Mouse (Mus musculus) cerebellum, adult 9-10 months (tissue): ENCODE measurements around the gene Sstr4.

Experiments used
- DNase-seq: peaks from one replicate; pipeline ENCODE4 v3.0.0; 2022

Sstr4 gene

GRCm38 (mm10) chr2:148395131-148396051 is at the start of gene Sstr4:
Sstr4 (plus strand) TSS chr2:148395344.
- no peak for DNase-seq

DNA sequence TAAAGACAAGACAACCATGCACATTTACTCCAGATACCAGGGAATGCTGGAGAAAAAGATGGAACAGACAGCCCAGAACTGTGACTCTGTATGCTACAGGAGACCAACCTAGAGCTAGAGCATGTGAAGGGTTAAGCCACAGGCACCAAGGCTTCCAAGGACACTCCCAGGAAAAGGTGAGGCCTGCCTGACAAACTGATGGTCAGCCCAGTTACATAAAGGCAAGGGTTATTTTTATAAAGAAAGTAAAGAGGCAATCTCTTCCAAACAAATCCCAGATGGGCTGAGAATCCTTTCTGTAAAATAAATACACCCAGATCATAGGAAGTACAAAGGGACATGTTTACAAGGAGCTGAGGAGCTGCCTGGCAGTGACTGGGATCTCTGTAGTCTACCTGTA is 49.8 kb upstream of the Sstr4 start:
- DNase-seq = no peak

GRCm38 (mm10) chr2:148346976-148347375 is 48.2 kb upstream of the Sstr4 start:
- DNase-seq = no peak

GRCm38 (mm10) chr2:148349509-148350307 is 45.4 kb upstream of the Sstr4 start:
- DNase-seq = no peak

- DNase-seq = no peak
Measured at GRCm38 (mm10) chr2:148350460-148350859, 44.7 kb upstream of the Sstr4 start.

- no peak for DNase-seq
Measured at GRCm38 (mm10) chr2:148352655-148353054, 42.5 kb upstream of the Sstr4 start.

DNA sequence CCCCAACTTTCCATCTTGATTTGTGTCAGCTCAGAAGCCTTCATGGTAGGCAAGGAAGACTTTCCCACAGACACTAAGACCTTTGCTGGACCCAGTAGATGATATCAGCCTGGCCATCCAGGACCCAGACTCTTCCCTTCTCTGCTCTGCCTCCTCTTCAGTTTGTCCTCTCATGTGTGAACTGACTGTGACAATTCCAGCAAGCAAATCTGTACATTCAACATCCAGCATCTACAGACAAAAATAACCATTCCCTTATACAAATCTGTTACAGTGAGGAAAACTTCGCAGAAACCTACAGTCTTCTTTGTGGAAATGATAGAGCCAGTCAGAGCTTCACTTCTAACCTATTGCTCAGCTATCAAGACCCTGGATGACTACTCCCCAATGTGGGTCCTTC is 38.0 kb upstream of the Sstr4 start:
- no peak for DNase-seq

DNA sequence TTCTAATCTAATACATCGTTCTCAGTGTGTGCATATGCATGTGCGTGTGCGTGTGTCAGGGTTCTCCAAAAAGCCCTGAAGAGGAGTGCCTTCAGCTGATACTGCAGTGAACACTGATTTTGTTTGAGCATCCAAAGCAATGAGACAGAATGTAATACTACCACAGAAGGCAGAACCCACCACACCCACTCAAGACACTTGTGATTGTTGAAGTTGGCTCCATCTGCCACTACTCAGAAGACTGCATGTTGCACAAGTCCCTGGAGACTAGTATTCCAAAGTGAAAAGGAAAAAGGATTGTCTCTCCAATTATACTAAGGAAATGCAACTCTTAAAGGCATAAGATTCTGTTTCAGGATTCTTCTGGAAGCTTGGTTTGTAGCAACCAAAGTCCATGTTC is 30.6 kb upstream of the Sstr4 start:
- DNase-seq = no peak

GRCm38 (mm10) chr2:148365227-148365626 is 29.9 kb upstream of the Sstr4 start:
- no peak for DNase-seq

- DNase-seq = no peak
Measured at GRCm38 (mm10) chr2:148371743-148372630, 23.2 kb upstream of the Sstr4 start.

DNA sequence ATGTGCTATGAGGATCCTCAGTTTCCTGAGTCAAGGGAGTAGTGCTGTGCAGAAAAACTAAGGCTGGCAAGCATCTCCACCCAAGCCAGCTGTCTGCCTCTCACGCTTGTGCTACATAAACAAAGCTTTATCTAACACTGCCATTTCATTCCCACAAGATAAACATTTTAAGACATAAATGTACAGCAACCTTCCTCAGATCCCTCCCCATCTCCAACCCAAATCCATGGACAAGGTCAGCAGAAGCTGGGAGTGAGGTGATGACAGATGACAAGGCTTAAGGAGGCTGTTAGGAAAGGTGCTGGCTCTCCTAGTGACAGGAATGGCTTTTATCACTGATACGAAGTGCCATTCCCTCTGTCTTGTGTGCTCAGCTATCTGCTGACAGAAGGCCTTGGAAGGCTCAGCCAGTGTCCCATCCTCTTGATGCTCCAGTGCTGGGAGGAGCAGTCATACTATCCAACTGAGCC is 21.5 kb upstream of the Sstr4 start:
- DNase-seq = no peak

- DNase-seq = no peak
Measured at GRCm38 (mm10) chr2:148375326-148376150, 19.6 kb upstream of the Sstr4 start.

- no peak for DNase-seq
Measured at GRCm38 (mm10) chr2:148378817-148379342, 16.3 kb upstream of the Sstr4 start.

GRCm38 (mm10) chr2:148379899-148380413 is 15.2 kb upstream of the Sstr4 start:
- DNase-seq = no peak

DNA sequence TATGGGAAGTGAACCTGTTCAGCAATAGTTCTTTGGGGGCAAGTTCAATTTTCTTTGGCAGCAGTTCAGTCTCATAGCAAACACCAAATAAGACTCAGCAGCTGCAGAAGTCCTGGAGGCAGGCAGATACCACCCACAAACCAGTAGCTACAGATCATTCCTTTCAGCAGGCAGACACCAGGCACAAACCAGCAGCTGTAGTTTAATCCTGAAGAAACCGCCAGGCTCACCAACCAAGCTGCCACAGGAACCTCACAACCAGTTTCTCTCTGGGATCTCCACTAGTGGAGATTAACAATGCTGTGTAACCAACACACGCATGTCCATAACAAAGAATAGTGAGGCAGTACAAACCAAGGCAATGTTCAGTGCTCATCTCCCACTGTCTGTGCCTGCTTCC is 14.1 kb upstream of the Sstr4 start:
- DNase-seq = no peak

DNA sequence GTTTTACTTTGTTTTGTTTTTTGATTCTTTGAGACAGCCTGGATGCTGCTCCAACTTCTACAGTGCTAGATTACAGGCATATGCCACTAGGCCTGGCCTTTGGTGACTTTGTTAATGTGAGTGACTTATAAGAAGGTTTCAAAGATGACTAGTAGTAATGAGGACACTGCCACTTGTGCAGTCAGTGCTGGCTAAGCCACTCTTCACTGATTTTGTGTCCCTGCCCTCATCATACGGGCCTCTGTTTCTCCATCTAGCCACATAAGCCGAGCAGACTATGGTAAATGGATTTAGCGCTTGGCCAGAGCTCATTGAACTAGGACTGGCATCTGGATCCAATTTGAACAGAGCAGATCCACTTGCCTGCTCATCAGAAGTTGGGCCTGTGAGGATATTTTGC is 8.7 kb upstream of the Sstr4 start:
- DNase-seq = no peak

- no peak for DNase-seq
Measured at GRCm38 (mm10) chr2:148386927-148387326, 8.2 kb upstream of the Sstr4 start.

DNA sequence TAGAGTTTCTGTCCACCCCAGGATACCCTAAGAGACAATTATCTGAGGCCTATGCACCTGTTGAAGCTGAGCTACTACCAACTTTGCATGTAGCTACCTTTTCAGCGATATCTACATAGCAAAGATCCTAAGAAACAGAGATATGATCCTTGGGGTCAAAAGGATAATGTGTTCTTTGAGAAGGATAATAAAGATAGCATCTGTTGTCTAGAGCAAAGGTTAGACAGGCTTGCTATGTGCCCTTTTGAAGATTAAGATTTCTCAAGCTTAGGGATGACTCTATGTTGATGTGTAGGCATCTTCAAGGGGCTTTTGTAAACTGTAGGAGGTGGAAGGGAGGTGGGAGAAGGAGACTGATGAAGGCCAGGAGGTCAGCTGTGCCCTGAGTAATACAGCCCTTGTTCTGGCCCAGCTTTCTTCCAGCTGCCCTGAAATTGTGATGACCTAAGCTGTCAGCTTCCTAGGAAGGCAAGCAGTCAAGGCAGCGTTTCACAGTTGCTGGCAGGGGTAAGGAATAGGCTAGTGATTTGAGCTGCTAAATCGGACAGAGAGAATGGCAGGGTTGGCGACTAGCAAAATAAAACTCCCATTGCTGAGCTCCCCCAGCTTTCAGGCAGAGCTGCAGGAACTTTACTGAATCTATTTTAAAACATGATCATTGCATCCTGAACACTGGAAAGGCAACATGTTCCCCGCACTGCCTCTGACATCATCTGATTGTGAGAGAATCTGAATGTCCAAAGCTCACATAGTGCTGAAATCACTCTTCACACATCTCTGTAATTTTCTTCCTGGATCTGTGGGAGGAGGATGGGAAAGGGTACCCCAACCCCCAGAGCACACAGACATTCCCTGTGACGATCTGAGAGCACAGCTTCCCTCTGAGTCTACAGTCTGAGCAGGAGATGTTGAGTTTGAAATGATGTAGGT is 7.2 kb upstream of the Sstr4 start:
- no peak for DNase-seq

DNA sequence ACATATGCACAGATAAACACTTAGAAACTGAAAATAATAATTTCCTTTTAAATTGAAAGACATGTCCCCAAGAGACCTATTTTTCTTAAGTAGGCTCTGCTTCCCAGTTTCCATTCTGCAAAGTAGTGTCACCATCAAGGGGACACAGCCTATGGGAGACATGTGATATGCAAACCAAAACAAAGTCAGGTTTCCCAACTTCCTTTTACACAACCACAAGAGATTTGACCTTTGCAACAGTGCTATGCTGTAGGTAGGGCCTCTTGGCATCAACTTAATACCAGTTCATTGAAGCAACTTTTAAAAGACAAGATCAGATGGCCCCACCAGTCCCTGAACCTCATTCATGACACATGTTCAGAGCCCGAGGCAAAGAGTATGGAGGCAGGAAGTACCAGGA is 2.0 kb upstream of the Sstr4 start:
- DNase-seq = no peak

DNA sequence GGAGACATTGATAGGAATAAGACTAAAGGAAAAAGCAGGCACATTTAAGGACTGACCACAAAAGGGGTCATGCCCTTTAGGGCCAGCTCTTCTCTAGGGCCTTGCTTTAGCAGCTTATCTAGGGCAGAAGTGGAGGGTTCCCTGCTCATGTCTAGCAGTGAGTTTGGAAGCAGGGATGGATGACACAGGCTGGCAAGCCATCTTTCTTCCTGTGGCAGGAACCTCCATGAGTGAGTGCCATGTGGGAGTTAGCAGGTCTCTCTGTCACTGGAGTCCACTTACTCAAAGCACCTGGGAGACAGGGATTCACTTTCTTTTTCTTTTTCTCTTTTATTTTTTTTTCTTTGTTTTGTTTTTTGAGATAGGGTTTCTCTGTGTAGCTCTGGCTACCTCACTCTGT is 1.3 kb upstream of the Sstr4 start:
- no peak for DNase-seq
